Mouse (Mus musculus): ENCODE results near the gene Lamc1.

The Lamc1 gene

GRCm38 (mm10) chr1:153265066-153265465 is 67.5 kb downstream of the Lamc1 start:
- no peak for DNase-seq (ENCODE audit: low spot score in 2 of 2)

DNA sequence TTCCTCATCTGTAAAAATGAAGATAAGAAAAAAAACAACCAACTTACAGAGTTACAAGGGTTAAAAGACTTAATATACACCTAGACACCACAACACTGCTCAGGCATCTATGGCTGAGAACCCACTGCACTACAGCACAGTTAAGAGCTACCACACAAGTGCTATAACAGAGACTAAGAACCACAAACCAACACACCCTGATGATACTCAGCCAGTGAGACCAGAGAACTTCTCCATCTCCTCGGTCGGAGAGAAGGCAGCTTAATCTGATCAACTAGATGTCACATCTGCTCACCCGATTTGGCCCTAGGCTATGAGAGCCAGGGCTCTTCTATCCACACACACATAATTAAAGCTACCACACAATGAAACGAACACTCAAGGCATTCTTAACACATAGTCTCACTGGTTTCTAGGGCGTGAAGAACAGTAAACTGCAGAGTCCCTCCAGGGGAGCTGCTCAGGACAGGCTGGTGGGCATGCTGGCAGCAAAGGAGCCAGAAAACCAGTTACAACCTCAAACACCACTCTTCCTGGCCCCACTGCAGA is 72.8 kb downstream of the Lamc1 start:
- no peak for DNase-seq (ENCODE audit: low spot score in 2 of 2)

- no peak for DNase-seq (ENCODE audit: low spot score in 2 of 2)
These were observed 79.9 kb downstream of the Lamc1 start for GRCm38 (mm10) chr1:153252540-153253210.

GRCm38 (mm10) chr1:153251590-153252206 is 80.9 kb downstream of the Lamc1 start:
- DNase-seq (ENCODE audit: low spot score in 2 of 2), result no peak

DNA sequence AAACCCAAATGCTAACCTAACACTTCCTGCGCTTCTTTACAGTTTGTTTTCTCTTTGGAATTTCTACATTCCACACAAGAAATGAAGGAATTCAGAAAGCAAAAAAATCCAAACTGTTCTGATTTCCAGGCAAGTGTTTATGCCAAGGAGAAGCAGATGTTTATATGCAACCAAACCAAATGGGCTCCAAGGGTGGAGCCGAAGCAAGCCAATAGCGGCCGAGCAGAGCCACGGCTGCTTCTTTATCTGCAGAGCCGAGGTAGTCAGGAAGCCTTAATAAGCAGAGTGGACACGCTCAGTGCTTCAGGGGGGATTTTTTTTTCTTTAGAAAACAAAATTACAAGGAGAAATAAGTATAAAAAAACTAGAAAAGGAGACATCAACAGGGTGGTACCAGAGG is 91.2 kb downstream of the Lamc1 start:
- no peak for DNase-seq (ENCODE audit: low spot score in 2 of 2)

GRCm38 (mm10) chr1:153235576-153235975 is 97.0 kb downstream of the Lamc1 start:
- no peak for DNase-seq (ENCODE audit: low spot score in 2 of 2)

DNA sequence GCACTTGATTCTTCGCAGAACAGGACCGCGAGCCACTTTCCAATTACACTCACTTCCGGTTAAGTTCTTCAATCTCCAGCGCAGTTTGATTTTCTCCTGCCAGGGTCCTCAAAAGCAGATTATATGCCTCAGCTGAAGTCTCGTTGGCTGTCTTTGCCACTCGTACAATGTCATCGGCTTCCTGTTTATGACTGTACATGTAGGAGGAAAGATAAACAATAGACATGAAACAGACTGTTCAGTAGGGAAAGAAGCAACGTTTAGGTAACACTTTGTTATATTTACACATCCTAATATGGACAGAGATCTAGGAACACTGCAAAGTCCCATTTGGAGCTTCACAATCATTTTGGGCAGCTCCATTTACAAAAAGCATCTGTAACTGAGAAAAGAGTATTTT is 100.9 kb downstream of the Lamc1 start:
- no peak for DNase-seq (ENCODE audit: low spot score in 2 of 2)

DNA sequence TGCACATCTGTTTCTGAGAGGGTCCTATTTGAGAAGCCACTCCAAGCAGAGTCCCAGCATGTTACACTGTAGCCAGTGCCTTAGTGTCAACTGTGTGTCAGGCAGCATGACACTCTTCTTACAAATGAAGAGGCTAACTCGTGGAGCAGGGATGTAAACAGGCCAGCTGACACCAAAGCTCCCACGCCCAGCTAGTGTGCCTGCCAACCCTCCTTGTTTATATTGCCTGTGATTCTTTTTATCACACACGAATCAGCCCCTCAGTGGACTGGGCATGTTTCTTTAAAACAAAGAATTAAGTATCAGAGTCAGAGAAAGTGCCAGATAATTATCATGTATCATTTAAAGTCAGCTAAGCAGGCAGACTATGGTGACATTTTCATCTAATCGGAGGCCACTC is 104.7 kb downstream of the Lamc1 start:
- no peak for DNase-seq (ENCODE audit: low spot score in 2 of 2)

- DNase-seq (ENCODE audit: low spot score in 2 of 2), result no peak
These were observed 105.5 kb downstream of the Lamc1 start for GRCm38 (mm10) chr1:153227096-153227495.

DNA sequence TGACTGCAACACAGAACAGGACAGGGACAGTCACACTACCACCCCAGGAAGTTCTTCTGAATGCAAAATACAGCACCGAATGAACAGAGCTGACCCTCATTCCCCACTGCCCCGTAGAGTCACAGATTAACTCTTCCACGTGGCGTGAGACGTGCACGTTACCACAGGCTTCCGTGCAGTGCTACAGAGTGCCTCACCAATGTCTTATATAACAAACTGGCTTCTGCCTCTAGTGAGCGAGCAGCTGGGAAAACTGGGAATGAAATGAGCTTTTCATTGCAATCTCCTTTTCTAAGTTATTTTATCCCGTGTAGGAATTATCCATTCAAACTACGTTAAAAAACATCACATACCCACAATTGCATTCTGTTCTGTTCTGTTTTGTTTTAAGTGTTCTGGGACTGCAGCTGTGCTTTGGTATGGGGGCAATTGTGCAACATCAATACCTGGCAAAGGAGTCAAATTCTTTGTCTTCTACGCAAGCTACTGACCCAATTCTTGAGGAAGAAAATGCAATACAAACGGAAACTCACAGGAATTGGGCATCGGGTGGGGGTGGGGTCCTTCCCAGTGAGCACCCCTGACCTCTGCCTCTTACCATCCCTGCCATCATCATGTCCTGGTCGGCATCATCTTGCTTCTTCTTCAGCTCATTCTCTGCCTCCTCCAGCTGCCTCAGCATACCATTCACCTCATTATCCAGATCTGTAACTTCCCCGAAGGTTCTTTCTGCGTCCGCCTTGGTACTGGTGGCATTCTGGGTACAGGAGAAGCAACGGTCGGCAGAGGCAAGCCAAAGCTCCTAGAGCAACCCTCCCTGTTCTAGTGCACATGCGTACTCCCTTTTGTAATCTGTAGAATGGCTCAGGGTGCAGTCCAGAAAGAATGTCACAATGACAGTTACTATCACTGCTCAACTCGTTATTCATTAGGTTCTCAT is 106.5 kb downstream of the Lamc1 start:
- DNase-seq (ENCODE audit: low spot score in 2 of 2), result peak in 1 of 2 experiments; percentile 55

DNA sequence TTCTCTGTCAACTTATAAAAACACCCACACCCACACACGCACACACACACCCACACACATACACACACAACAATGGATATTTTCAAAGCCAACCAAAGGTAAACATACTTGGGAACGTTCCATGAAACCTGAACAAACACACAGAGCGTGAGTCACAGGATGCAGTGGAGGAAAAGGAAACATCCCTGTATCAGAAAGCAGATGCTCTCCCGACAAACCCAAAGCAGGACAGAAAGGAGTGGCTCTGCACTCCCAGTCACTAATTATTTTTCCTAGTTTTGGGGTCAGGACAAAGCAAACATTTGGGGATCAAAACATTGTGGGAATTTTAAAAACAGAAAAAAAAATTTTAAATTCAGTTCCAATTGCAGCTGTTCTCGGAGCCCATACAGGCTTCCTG is 108.3 kb downstream of the Lamc1 start:
- no peak for DNase-seq (ENCODE audit: low spot score in 2 of 2)

DNA sequence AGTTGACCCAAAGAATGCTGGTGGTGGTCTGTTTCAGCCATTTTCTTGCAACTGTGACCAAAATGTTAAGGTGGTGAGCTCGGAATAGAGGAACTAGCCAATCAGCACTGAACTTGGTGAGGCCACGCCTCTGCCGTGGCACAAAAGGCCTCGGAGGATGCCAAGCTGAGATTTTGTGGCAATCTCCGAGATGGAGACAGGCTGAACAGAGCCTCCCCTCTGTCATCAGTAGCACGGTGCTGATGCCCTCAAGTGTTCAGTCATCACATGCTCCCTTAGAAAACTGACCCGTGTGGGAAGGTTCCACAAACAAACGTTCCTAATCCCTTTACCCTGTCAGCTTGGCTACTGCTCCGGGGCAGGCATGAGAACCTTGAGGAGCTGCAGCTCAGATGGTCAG is 113.2 kb downstream of the Lamc1 start:
- no peak for DNase-seq (ENCODE audit: low spot score in 2 of 2)

DNA sequence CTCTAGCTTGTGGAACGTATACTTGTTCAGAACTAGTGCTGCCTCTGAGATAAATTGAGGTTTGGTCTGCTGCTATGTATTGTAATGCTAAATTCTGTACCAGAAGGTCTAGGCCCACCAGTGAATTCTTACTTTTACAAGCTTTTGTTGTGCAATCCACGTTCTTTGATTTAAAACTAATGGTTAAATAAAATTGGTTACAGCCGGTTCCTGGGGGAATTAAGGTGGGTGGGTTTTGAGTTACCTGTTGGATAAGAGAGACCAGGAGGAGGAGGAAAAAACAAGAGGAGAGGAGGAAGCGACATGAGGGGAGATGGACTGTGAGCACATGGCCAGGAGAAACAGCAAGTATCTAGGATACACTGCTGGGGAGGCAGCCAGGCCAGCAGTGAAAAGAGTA is 116.1 kb downstream of the Lamc1 start:
- no peak for DNase-seq (ENCODE audit: low spot score in 2 of 2)

- no peak for DNase-seq (ENCODE audit: low spot score in 2 of 2)
These were observed 116.9 kb downstream of the Lamc1 start for GRCm38 (mm10) chr1:153215676-153216075.

DNA sequence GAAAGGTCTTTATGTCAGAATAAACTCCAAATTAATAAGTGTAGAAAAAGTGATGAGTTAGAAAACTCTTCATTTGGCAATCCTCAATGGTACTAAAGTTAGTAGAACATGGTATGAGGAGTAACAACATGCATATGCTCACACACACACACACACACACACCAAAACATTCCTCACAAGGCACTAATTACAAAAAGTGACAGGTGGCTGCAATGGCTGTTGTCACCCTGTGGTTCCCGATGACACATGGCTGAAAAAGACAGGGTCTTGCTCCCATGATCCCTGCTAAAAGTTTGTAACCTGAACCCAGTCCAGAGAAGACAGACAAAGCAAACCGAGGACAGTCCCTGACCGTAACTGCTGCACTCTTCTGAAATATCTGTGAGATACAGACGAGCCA is 121.6 kb downstream of the Lamc1 start:
- no peak for DNase-seq (ENCODE audit: low spot score in 2 of 2)

GRCm38 (mm10) chr1:153210198-153210597 is 122.4 kb downstream of the Lamc1 start:
- no peak for DNase-seq (ENCODE audit: low spot score in 2 of 2)

GRCm38 (mm10) chr1:153202195-153202594 is 130.4 kb downstream of the Lamc1 start:
- no peak for DNase-seq (ENCODE audit: low spot score in 2 of 2)

- DNase-seq (ENCODE audit: low spot score in 2 of 2), result no peak
These were observed 131.1 kb downstream of the Lamc1 start for GRCm38 (mm10) chr1:153201448-153201847.

DNA sequence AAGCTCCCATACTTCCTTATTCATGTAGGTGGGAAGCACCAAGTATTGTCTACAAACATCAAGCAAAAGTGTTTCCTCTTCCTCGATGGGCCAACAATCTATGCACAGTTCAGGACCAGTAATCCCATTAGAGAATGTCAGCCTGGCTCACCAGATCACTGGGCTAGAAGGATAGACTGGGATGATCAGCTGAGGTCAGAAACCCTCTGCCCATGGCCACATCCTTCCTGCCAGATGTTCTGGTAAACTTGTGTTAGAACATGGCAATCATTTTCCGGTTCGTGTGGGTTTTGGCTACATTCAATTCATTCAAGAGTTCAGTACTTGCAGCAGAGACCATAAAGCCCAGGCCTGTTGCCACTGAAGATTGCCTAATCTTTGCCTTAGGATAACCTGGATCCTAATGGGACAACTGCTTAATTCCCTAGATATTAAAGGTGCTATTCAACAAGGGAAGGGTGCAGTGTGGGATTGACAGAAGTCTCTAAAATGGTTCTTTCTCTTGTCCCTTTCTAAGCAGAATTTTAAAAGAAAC is 135.2 kb downstream of the Lamc1 start:
- DNase-seq (ENCODE audit: low spot score in 2 of 2), result no peak

DNA sequence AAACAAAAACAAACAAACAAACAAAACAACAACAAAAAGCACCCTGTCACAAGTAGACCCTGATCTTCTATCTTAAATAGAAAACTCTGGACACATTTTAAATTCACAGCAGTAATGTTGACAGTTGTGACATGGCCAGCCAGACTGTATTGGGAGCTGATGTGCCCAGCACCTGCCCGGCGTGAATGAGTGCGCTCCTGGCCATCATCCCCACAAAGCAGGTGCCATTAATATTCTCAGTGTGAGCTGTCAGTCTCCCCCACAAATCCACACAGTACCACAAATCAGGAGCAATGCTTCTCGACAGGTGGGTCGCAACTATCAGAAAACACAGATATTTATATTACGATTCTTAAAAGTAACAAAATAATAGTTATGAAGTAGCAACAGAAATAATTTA is 139.6 kb downstream of the Lamc1 start:
- DNase-seq (ENCODE audit: low spot score in 2 of 2), result no peak

GRCm38 (mm10) chr1:153192379-153192778 is 140.2 kb downstream of the Lamc1 start:
- no peak for DNase-seq (ENCODE audit: low spot score in 2 of 2)

DNA sequence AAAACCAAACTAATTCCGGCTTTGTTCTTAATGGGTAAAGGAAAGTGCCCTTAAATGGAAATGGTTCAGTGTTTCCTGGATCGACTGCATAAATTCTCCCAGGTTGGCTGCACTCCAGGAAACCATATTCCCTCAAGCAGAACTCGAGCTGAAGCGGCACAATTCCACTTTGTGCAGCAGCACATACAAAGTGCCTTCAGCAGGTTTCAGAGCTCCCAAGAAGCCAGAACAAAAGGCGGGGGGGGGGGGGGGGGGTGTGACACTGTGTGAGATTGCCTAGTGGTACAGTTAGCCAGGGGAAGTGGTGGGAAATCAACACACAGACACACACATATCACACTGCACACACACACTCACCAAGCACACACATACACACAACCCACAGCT is 140.7 kb downstream of the Lamc1 start:
- peak; percentile 85 to 87 for DNase-seq (ENCODE audit: low spot score in 2 of 2)

Measured in right cerebral cortex, postnatal 10 days (tissue).